Mouse (Mus musculus) C2C12 (cell line): ENCODE data around the gene Lce1a1.

Experiments
- CEBPB ChIP-seq: IDR thresholded peaks from one replicate; pipeline ENCODE4 v1.6.1; 2011; ENCODE audit warnings: low read depth, mild to moderate bottlenecking, control low read depth, moderate library complexity
- CTCF ChIP-seq: IDR thresholded peaks from one replicate; pipeline ENCODE4 v1.5.1; 2011; ENCODE audit not compliant: control insufficient read depth, insufficient read depth, insufficient read length
- MAX ChIP-seq: IDR thresholded peaks from one replicate; pipeline ENCODE4 v1.6.1; 2011; ENCODE audit warnings: mild to moderate bottlenecking, control low read depth
- MYOD1 ChIP-seq: IDR thresholded peaks from one replicate; pipeline ENCODE4 v1.6.1; 2011; ENCODE audit warnings: low read depth; ENCODE audit not compliant: control insufficient read depth, insufficient read length
- MYOG ChIP-seq: IDR thresholded peaks from one replicate; pipeline ENCODE4 v1.6.1; 2011; ENCODE audit not compliant: control insufficient read depth, insufficient read length; ENCODE audit errors: extremely low read depth
- USF1 ChIP-seq: IDR thresholded peaks from one replicate; pipeline ENCODE4 v1.6.1; 2011; ENCODE audit warnings: low read depth, mild to moderate bottlenecking, control low read depth, moderate library complexity

- TF ChIP-seq CTCF (no peak), CEBPB (no peak), MAX (no peak), USF1 (no peak), MYOD1 (no peak), MYOG (no peak)
Observed at GRCm38 (mm10) chr3:92598429-92598828, 49.7 kb downstream of the Lce1a1 start.
